Mouse (Mus musculus): ENCODE data around the gene Smg6.

GRCm38 (mm10) chr11:75071352-75071751, 145.7 kb downstream of the Smg6 start:
- TF ChIP-seq CTCF (IDR thresholded peaks at IDR 0.05; ENCODE audit: extremely low read depth, insufficient read length, insufficient replicate concordance, low read depth, low read length) (no peak), POLR2A (IDR thresholded peaks at IDR 0.05; ENCODE audit: low read depth, low read length) (no peak)
